Mouse (Mus musculus): Measurements from ENCODE around the gene Clec12b. TPM values are rescaled to one million over a fixed set of nuclear protein-coding genes. Genes with fewer than 3 reads are reported as not detected.

Gene Clec12b
- polyA plus RNA-seq, 1 experiment = 0.06 TPM

GRCm38 (mm10) chr6:129381736-129382135 lies 3.9 kb downstream of the Clec12b start:
- no peak overlapping the region for H3K27ac ChIP-seq (ENCODE audit: insufficient read depth, low read length)
- no peak for TF ChIP-seq CTCF (IDR thresholded peaks at IDR 0.05; ENCODE audit: extremely low read depth, insufficient read depth, low read length)
- no peak for TF ChIP-seq POLR2A (IDR thresholded peaks at IDR 0.05; ENCODE audit: extremely low read depth, insufficient read depth, low read length)
- H3K4me3 ChIP-seq (ENCODE audit: insufficient read depth, low read length) = no peak overlapping the region
- no peaks in the 10 kb centered on the region for H3K4me1 ChIP-seq (ENCODE audit: control insufficient read depth, insufficient read depth, low read length)

GRCm38 (mm10) chr6:129380454-129380853 lies 5.2 kb downstream of the Clec12b start:
- TF ChIP-seq POLR2A (IDR thresholded peaks at IDR 0.05; ENCODE audit: extremely low read depth, insufficient read depth, low read length) (no peak), CTCF (IDR thresholded peaks at IDR 0.05; ENCODE audit: extremely low read depth, insufficient read depth, low read length) (no peak)
- H3K4me1 ChIP-seq (ENCODE audit: control insufficient read depth, insufficient read depth, low read length) = no peaks in the 10 kb centered on the region
- no peak overlapping the region for H3K4me3 ChIP-seq (ENCODE audit: insufficient read depth, low read length)
- H3K27ac ChIP-seq (ENCODE audit: insufficient read depth, low read length) = no peak overlapping the region

- Histone ChIP-seq H3K4me1 (ENCODE audit: control insufficient read depth, insufficient read depth, low read length) (no peaks in the 10 kb centered on the region), H3K4me3 (ENCODE audit: insufficient read depth, low read length) (no peak overlapping the region), H3K27ac (ENCODE audit: insufficient read depth, low read length) (no peak overlapping the region)
- no peak for TF ChIP-seq CTCF (IDR thresholded peaks at IDR 0.05; ENCODE audit: extremely low read depth, insufficient read depth, low read length)
- TF ChIP-seq POLR2A (IDR thresholded peaks at IDR 0.05; ENCODE audit: extremely low read depth, insufficient read depth, low read length) = no peak
These were observed 10.7 kb downstream of the Clec12b start for GRCm38 (mm10) chr6:129374937-129375471.

- TF ChIP-seq POLR2A (IDR thresholded peaks at IDR 0.05; ENCODE audit: extremely low read depth, insufficient read depth, low read length) (no peak), CTCF (IDR thresholded peaks at IDR 0.05; ENCODE audit: extremely low read depth, insufficient read depth, low read length) (no peak)
- no peaks in the 10 kb centered on the region for H3K4me1 ChIP-seq (ENCODE audit: control insufficient read depth, insufficient read depth, low read length)
- H3K4me3 ChIP-seq (ENCODE audit: insufficient read depth, low read length) = no peak overlapping the region
- no peak overlapping the region for H3K27ac ChIP-seq (ENCODE audit: insufficient read depth, low read length)
These were observed 16.1 kb downstream of the Clec12b start for GRCm38 (mm10) chr6:129369374-129370132.

GRCm38 (mm10) chr6:129365959-129366359 lies 19.7 kb downstream of the Clec12b start:
- no peaks in the 10 kb centered on the region for H3K4me1 ChIP-seq (ENCODE audit: control insufficient read depth, insufficient read depth, low read length)
- TF ChIP-seq POLR2A (IDR thresholded peaks at IDR 0.05; ENCODE audit: extremely low read depth, insufficient read depth, low read length) (no peak), CTCF (IDR thresholded peaks at IDR 0.05; ENCODE audit: extremely low read depth, insufficient read depth, low read length) (peak; percentile 70)
- H3K27ac ChIP-seq (ENCODE audit: insufficient read depth, low read length) = no peak overlapping the region
- no peak overlapping the region for H3K4me3 ChIP-seq (ENCODE audit: insufficient read depth, low read length)

- Histone ChIP-seq H3K4me1 (ENCODE audit: control insufficient read depth, insufficient read depth, low read length) (no peaks in the 10 kb centered on the region), H3K27ac (ENCODE audit: insufficient read depth, low read length) (no peak overlapping the region), H3K4me3 (ENCODE audit: insufficient read depth, low read length) (no peak overlapping the region)
- no peak for TF ChIP-seq POLR2A (IDR thresholded peaks at IDR 0.05; ENCODE audit: extremely low read depth, insufficient read depth, low read length)
- no peak for TF ChIP-seq CTCF (IDR thresholded peaks at IDR 0.05; ENCODE audit: extremely low read depth, insufficient read depth, low read length)
These were observed 21.7 kb downstream of the Clec12b start for GRCm38 (mm10) chr6:129363942-129364341.

GRCm38 (mm10) chr6:129359515-129359914 lies 26.2 kb downstream of the Clec12b start:
- no peaks in the 10 kb centered on the region for H3K4me1 ChIP-seq (ENCODE audit: control insufficient read depth, insufficient read depth, low read length)
- TF ChIP-seq CTCF (IDR thresholded peaks at IDR 0.05; ENCODE audit: extremely low read depth, insufficient read depth, low read length) (no peak), POLR2A (IDR thresholded peaks at IDR 0.05; ENCODE audit: extremely low read depth, insufficient read depth, low read length) (no peak)
- no peak overlapping the region for H3K4me3 ChIP-seq (ENCODE audit: insufficient read depth, low read length)
- no peak overlapping the region for H3K27ac ChIP-seq (ENCODE audit: insufficient read depth, low read length)

- no peaks in the 10 kb centered on the region for H3K4me1 ChIP-seq (ENCODE audit: control insufficient read depth, insufficient read depth, low read length)
- TF ChIP-seq POLR2A (IDR thresholded peaks at IDR 0.05; ENCODE audit: extremely low read depth, insufficient read depth, low read length) (no peak), CTCF (IDR thresholded peaks at IDR 0.05; ENCODE audit: extremely low read depth, insufficient read depth, low read length) (no peak)
These were observed 29.2 kb downstream of the Clec12b start for GRCm38 (mm10) chr6:129356430-129356829.

GRCm38 (mm10) chr6:129355774-129356173 lies 29.9 kb downstream of the Clec12b start:
- no peak overlapping the region for H3K27ac ChIP-seq (ENCODE audit: insufficient read depth, low read length)
- TF ChIP-seq POLR2A (IDR thresholded peaks at IDR 0.05; ENCODE audit: extremely low read depth, insufficient read depth, low read length) (no peak), CTCF (IDR thresholded peaks at IDR 0.05; ENCODE audit: extremely low read depth, insufficient read depth, low read length) (no peak)
- H3K4me3 ChIP-seq (ENCODE audit: insufficient read depth, low read length) = no peak overlapping the region
- H3K4me1 ChIP-seq (ENCODE audit: control insufficient read depth, insufficient read depth, low read length) = no peaks in the 10 kb centered on the region

More at GRCm38 (mm10) chr6:129356430-129356829, 29.2 kb downstream of the Clec12b start:
- H3K4me3 ChIP-seq (ENCODE audit: insufficient read depth, low read length) = no peak overlapping the region
- no peak overlapping the region for H3K27ac ChIP-seq (ENCODE audit: insufficient read depth, low read length)

- Histone ChIP-seq H3K4me3 (ENCODE audit: insufficient read depth, low read length) (no peak overlapping the region), H3K27ac (ENCODE audit: insufficient read depth, low read length) (no peak overlapping the region), H3K4me1 (ENCODE audit: control insufficient read depth, insufficient read depth, low read length) (no peaks in the 10 kb centered on the region)
- TF ChIP-seq CTCF (IDR thresholded peaks at IDR 0.05; ENCODE audit: extremely low read depth, insufficient read depth, low read length) (no peak), POLR2A (IDR thresholded peaks at IDR 0.05; ENCODE audit: extremely low read depth, insufficient read depth, low read length) (no peak)
These were observed 34.6 kb downstream of the Clec12b start for GRCm38 (mm10) chr6:129351091-129351490.

Data from cortical plate, adult 2 months (tissue).